Mouse (Mus musculus): Measurements from ENCODE around the gene Clec16a.

DNA sequence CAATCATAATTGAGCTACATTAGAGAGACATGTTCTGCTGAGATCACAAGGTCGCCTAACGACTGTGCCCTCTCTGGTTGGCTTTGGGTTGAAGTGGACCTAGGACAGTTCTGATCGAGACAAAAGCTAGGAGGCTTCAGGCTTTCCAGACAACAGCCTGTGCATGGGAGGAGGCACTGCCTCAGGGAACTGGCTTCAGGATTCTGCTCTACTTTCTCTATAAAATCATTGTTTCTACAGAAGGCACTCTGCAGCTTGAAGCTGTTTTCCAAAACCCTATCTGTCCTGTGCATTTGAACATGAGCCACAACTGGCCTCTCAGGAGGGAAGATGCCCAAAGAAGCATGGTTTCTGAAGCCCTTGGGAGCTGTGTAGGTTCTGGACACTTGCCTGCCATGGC lies 107.8 kb downstream of the Clec16a start:
- TF ChIP-seq POLR2A (IDR thresholded peaks at IDR 0.05; ENCODE audit: control insufficient read depth, extremely low read depth, insufficient read depth, low read length, poor library complexity): no peak
- TF ChIP-seq CTCF (IDR thresholded peaks at IDR 0.05; ENCODE audit: borderline replicate concordance, control insufficient read depth, extremely low read depth, insufficient read depth, low read length, poor library complexity): no peak
